Mouse (Mus musculus) ovary, postnatal 36 days (tissue): ENCODE data around the gene Arhgef7.

Source experiments
- DNase-seq: peaks from one replicate; pipeline ENCODE4 v3.0.0; 2022; ENCODE audit warnings: low spot score, mixed read lengths

Arhgef7 gene

GRCm38 (mm10) chr8:11767213-11767840 is 39.8 kb downstream of the Arhgef7 start:
- DNase-seq = no peak

DNA sequence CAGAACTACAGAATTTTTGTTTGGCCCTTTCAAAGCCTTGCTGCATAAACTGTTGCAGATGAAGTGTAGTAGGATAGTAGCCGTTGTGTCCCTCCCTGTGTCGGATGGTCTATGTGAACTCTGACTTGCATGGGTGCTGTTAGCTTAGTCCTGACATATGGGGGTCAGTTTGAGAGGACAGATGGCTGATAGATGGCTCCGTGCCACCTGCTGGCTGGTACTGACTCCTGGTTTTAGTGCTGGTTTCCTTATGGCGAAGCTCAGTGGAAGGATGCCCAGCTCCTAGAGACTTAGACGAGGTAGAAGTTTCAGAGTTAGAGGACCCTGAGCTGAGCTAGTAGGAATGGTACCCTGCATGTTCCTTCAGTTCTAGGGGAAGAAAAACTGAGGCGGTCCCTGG is 42.5 kb downstream of the Arhgef7 start:
- no peak for DNase-seq

DNA sequence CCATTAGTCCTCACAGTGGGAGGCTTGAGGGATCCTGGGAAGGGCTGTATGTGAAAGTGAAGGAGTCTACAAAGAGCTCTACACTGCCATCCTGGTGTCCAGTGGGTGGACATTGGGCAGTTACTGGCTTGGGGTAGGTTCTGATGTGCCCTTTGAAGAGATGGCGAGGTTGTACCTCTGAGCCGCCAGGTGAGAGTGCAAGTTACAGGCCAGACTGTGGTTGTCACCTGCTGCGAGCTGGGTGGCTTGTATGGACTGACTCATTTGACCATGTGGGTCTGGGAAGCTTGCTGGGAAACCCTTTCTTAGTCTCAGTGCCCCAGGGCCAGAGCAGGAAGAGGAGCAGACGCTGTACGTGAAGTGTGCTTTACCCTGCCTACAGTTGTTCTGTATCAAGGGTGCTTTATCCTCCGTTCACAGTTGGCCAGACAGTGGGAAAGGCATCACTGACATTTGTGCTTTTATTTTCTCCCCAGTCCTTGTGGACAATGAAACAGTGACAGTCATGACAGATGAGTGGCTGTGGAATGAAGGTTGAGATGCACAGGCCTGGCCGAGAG is 43.1 kb downstream of the Arhgef7 start:
- DNase-seq = no peak

DNA sequence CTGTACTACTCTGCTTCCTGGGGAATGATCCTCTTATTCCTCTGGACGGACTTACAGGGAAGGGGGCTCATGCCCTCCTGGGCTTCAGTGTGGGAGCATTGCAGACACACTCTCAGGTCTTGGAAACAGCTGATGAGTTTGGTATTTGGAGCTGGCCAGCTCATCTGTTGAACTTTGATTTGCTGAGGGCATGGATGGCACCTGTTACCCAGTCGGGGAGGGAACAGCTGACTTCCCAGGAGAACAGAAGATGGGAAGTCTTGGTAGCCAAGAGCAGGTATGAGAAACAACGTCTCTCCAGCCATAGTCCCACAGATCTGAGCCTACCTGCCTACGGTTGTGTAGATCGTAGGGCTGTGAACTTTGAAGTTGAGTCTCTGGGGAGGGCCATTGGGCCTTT is 44.1 kb downstream of the Arhgef7 start:
- DNase-seq = no peak

- no peak for DNase-seq
Observed at GRCm38 (mm10) chr8:11774195-11775076, 46.9 kb downstream of the Arhgef7 start.

GRCm38 (mm10) chr8:11775889-11776288 is 48.4 kb downstream of the Arhgef7 start:
- DNase-seq = no peak

GRCm38 (mm10) chr8:11776451-11777180 is 49.1 kb downstream of the Arhgef7 start:
- DNase-seq = no peak

DNA sequence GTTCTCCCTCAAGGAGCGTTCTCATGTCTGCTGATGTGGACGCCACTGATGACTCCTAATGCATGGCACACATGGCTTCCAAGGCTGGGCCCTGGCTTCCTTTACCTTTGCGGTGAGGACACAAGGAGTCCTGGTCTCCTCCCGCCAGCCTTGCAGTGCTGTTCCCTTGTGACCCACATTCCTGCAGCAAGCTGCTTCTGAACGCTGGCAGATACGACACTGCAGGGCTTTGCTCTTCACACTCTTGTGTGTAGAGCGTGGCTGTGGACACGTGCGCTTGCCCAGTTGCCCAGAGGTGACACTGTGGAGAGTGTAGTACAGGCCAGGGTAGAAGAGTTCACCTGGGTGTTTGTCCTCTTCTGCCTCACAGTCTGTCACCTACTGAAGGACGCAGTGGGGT is 49.7 kb downstream of the Arhgef7 start:
- DNase-seq = no peak

DNA sequence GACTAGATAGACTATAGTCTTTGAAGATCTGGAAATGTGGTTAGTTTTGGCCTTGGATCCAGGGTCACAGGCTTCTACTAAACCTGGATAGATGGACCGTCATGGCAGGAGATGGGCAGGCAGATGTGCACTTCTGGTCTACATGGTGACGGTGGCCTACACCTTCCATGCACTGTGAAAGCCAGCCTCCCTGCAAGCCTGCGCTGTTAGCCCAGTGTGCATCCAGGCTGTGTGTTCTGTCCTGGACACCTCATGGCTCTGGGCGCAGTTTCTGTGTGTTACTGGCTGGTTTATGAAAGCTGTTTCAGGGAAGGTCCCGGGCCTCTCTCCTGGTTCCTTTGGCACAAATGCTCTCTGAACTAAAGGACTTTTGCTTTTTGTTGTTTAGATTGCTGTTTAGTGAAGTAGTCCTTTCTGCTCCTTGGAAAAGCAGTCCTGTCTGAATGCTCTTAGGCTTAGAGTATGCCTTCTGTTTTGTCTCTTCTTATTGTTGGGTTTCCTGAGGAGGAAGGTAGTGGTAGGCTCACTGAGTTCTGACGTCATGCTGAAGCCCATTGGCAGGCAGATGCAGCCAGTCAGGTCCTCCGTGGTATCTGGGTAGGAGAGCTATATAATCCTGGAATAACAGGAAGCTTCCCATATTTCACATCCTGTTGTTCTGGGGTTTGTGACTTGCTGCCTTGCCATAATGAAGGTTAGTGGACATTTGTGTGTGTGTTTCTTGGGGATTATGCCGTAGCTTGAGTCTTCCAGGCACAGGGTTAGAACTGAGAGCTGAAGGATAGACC is 51.3 kb downstream of the Arhgef7 start:
- no peak for DNase-seq

DNA sequence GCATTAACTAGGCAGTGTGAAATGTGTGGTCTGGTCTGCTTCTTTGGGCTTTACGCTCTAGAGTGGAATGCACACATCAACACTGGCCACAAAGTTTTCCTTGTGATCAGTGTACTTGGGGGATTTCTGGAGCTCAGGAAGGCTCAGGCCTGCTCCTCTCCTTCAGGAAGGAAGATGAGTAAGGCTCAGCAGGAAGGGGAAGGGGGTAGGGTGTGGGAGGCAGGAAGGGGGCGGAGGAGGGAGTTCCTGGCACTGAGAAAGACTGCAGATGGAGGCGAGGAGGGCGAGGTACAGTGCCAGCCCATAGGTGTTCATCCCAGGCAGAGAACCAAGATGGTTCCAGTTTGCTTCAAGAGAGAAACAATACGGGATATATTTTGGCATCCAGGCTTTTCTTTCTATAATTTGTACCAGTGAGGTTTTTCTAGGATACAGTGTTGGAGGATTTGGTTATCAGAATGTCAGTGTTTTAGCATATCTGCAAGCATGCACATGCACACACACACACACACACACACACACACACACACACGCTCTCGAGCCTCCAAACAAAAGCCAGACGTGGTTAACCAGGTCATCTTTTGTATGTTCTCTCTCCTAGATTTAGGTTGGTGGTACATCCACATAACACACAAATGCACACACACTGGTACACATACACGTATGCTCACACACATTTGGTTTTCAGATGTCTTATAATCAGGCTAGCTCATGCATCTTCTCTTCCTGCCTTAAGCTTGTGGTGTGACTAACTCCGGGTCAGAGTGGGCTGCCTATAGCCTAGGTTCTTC is 52.5 kb downstream of the Arhgef7 start:
- no peak for DNase-seq

- no peak for DNase-seq
Observed at GRCm38 (mm10) chr8:11780641-11781040, 53.1 kb downstream of the Arhgef7 start.

GRCm38 (mm10) chr8:11782607-11783006 is 55.1 kb downstream of the Arhgef7 start:
- DNase-seq = no peak

- no peak for DNase-seq
Observed at GRCm38 (mm10) chr8:11783861-11784594, 56.5 kb downstream of the Arhgef7 start.

GRCm38 (mm10) chr8:11785121-11785520 is 57.6 kb downstream of the Arhgef7 start:
- DNase-seq = no peak

DNA sequence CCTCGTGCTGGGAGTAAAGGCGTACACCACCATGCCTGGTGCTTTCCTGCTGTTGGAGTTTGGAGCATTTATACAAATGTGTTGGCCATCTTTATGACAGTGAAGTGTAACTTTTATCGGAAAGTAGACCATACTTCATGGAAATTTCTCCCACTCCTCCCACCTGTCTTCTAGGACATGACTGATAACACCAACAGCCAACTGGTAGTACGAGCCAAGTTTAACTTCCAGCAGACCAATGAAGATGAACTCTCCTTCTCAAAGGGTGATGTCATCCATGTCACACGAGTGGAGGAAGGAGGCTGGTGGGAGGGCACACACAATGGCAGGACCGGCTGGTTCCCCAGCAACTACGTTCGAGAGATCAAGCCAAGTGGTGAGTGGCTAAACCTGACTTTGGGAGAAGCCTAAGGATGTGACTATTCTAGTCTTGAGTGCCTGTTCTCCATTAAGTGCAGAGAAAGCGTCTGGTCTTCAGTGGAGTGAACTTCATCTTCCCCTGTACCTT is 58.1 kb downstream of the Arhgef7 start:
- no peak for DNase-seq

GRCm38 (mm10) chr8:11788252-11788651 is 60.7 kb downstream of the Arhgef7 start:
- DNase-seq = peak; percentile 45

DNA sequence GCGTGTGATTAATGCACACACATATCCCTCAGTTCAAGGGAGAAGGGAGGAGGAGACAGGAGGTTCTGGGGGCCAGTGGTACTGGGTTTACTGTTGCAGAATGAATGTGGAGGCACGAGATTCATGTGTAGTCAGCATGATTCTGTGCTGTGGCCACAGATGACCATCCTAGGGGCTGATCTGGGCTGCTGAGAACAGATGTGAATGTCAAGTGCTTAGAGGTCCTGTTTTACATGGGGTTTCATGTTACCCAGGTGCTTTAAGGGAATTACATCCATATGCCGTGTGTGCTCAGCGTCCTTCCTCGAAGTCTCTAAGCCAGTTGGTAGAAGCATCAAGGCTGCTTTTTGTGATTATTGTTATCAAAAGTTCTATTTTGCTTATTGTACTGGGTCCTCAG is 61.6 kb downstream of the Arhgef7 start:
- DNase-seq = no peak

DNA sequence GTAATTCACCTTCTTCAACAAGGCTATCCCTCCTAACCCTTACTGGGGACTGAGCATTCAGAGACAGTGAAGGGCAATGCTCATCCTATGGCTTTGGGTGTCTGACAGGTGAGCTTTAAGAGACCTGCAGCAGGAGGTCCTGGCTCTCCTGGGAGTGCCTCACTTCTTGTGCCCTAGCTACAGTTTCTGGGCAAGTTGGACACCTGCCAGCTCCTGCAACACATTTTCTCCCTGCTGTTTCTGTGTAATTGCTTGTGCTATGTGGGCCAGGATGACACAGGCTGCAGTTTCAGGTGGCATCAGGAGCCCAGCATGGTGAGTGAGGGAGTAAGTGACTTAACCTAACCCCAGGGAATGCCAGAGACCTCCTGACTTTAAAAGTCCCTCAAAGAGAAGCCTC is 67.4 kb downstream of the Arhgef7 start:
- no peak for DNase-seq

GRCm38 (mm10) chr8:11797128-11797527 is 69.6 kb downstream of the Arhgef7 start:
- DNase-seq = no peak
